Mouse (Mus musculus): ENCODE results near the gene Cabp2. TPM values are rescaled to one million over a fixed set of nuclear protein-coding genes. Genes with fewer than 3 reads are reported as not detected.
"Not testable (repeated sequence)": the region's sequence is repeated elsewhere in the genome, so short reads cannot be mapped to it uniquely, and the experiment has no call there.

Gene Cabp2
- polyA plus RNA-seq, 1 experiment from 2014 or later, result not detected

DNA sequence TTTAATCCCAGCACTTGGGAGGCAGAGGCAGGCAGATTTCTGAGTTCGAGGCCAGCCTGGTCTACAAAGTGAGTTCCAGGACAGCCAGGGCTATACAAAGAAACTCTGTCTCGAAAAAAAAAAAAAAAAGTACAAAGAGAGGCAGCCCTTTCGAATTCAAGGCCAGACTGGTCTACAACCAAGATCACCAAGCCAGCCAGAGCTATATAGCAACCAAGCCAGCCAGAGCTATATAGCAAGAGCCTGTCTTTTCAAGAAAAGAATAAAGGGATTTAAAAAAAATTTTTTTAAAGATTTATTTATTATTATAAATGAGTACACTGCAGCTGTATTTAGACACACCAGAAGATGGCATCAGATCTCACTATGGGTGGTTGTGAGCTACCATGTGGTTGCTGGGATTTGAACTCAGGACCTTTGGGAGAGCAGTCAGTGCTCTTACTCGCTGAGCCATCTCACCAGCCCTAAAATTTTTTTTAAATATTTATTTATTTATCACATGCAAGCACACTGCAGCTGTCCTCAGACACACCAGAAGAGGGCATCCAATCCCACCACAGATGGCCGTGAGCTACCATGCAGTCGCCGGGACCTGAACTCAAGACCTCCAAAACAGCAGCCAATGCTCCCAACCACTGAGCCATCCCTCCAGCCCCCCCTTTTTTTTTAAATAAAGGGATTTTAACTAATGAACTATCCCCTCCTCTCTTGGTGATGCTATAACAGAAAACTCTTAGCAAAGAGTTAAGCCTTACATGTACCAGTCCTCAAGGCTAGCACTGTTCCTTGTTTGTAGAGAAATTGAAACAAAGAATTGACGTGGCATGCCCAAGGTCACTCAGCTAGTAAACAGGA is 21.1 kb upstream of the Cabp2 start:
- not testable (repeated sequence) for H3K36me3 ChIP-seq (ENCODE audit: control insufficient read depth, insufficient read depth); H3K27ac ChIP-seq (ENCODE audit: low read length); H3K4me1 ChIP-seq (replicated peaks; ENCODE audit: control insufficient read depth, insufficient read depth, low read length); H3K9me3 ChIP-seq (ENCODE audit: control insufficient read depth, low read length); H3K27me3 ChIP-seq (replicated peaks; ENCODE audit: control insufficient read depth, insufficient read depth, low read length); H3K9ac ChIP-seq (replicated peaks; ENCODE audit: low read depth, low read length); ATAC-seq; H3K4me2 ChIP-seq (ENCODE audit: low read length); H3K4me3 ChIP-seq (replicated peaks; ENCODE audit: low read length)
- WGBS, result 89% methylated on average over 8 of the region's 8 CpGs

DNA sequence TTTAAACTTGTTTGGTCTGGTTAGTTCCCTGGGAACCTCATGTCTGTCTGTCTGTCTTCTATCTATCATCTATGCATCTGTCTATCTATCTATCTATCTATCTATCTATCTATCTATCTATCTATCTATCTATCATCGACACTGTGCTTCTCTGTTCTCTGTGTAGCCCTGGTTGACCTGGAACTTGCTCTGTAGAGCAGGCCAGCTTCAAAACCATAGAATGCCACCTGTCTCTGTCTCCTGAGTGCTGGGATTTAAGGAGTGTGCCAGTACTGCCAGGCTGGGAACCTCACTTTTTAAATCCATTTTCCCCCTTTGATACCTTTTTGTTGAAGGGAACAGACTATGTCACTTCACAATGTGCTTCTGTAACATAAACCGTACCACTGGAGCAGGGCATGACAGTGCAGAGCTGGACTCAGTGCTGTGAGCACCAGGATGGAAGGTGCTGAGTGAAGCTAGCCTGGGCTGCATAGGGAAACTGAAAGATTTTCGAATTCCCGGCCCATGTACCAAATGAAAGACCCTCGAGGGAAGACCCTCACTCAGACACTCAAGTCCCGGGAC is 20.4 kb upstream of the Cabp2 start:
- Histone ChIP-seq H3K4me1 (replicated peaks; ENCODE audit: control insufficient read depth, insufficient read depth, low read length) (no peaks in the 10 kb centered on the region), H3K4me2 (ENCODE audit: low read length) (no peak overlapping the region), H3K27me3 (replicated peaks; ENCODE audit: control insufficient read depth, insufficient read depth, low read length) (no peaks in the 10 kb centered on the region), H3K27ac (ENCODE audit: low read length) (no peak overlapping the region), H3K9me3 (ENCODE audit: control insufficient read depth, low read length) (no peaks in the 10 kb centered on the region), H3K4me3 (replicated peaks; ENCODE audit: low read length) (no peak overlapping the region), H3K36me3 (ENCODE audit: control insufficient read depth, insufficient read depth) (no peaks in the 10 kb centered on the region), H3K9ac (replicated peaks; ENCODE audit: low read depth, low read length) (no peak overlapping the region)
- ATAC-seq, result no peak
- WGBS, result 90% methylated on average over 6 of the region's 6 CpGs

DNA sequence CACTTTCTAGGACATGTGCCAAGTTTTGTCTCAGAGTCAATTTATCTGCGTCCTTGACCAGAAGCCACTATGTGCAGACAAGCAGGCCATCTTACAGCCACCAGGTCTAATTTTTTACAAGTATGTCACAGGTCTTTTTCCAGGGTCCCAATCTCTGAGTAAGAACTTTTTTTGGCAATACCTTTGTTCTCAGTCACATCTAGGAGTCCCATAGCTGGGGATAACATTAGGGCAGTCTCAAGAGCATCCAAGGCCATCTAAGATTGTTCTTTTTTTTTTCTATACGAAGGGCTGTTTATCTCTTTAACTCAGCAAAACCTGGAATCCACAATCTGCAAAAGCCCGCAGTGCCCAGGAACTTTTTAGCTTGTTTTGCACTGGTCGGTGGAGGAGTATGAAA is 18.0 kb upstream of the Cabp2 start:
- H3K27me3 ChIP-seq (replicated peaks; ENCODE audit: control insufficient read depth, insufficient read depth, low read length); H3K4me3 ChIP-seq (replicated peaks; ENCODE audit: low read length); ATAC-seq; H3K27ac ChIP-seq (ENCODE audit: low read length); H3K9ac ChIP-seq (replicated peaks; ENCODE audit: low read depth, low read length); H3K36me3 ChIP-seq (ENCODE audit: control insufficient read depth, insufficient read depth); H3K9me3 ChIP-seq (ENCODE audit: control insufficient read depth, low read length); H3K4me2 ChIP-seq (ENCODE audit: low read length); H3K4me1 ChIP-seq (replicated peaks; ENCODE audit: control insufficient read depth, insufficient read depth, low read length): not testable (repeated sequence)
- WGBS, result 90% methylated on average over 2 of the region's 4 CpGs

DNA sequence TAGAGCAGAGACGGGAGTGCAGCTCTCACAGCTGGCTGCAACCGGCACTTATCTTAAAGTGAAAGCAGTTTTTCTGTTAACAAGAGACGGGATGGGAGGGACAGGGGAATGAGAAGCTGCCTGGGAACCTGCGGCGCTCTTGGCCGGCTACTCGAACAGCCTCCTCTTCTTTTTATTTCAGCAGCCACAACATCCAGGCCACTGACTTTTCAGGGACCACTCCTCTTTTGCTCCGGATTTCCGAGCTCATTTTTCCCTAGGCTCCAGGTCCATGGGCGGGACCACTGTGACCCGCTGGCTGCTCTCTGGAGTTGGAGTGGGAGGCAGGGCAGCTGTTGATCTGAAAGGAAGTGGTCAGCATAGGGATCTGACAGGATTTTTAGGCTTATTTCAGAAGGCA is 16.9 kb upstream of the Cabp2 start:
- not testable (repeated sequence) for H3K36me3 ChIP-seq (ENCODE audit: control insufficient read depth, insufficient read depth); H3K27me3 ChIP-seq (replicated peaks; ENCODE audit: control insufficient read depth, insufficient read depth, low read length); H3K4me1 ChIP-seq (replicated peaks; ENCODE audit: control insufficient read depth, insufficient read depth, low read length); H3K27ac ChIP-seq (ENCODE audit: low read length); H3K9me3 ChIP-seq (ENCODE audit: control insufficient read depth, low read length); H3K4me2 ChIP-seq (ENCODE audit: low read length); ATAC-seq; H3K9ac ChIP-seq (replicated peaks; ENCODE audit: low read depth, low read length); H3K4me3 ChIP-seq (replicated peaks; ENCODE audit: low read length)
- 47% methylated on average over 4 of the region's 11 CpGs for WGBS

DNA sequence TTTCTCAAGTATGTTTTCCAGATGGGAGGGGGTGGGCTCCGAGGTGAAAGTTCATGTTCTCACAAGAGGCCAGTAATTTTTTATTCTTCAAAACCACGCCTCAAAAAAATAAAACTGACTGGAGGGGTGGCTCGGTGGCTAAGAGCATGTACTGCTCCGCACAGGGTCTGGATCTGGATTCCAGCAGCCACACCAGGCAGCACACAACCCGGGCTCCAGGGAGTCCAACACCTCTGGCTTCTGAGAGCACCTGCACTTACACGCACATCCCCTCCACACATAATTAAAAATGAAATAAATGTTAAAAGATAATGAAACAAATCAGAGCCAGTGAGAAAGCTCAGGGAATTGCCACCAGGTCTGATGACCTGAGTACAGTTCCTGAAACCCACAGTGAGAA is 15.1 kb upstream of the Cabp2 start:
- H3K27ac ChIP-seq (ENCODE audit: low read length), result no peak overlapping the region
- H3K4me3 ChIP-seq (replicated peaks; ENCODE audit: low read length), result no peak overlapping the region
- ATAC-seq, result no peak
- no peak overlapping the region for H3K4me2 ChIP-seq (ENCODE audit: low read length)
- H3K27me3 ChIP-seq (replicated peaks; ENCODE audit: control insufficient read depth, insufficient read depth, low read length), result no peaks in the 10 kb centered on the region
- no peaks in the 10 kb centered on the region for H3K4me1 ChIP-seq (replicated peaks; ENCODE audit: control insufficient read depth, insufficient read depth, low read length)
- 85% methylated on average over 6 of the region's 6 CpGs for WGBS
- no peaks in the 10 kb centered on the region for H3K9me3 ChIP-seq (ENCODE audit: control insufficient read depth, low read length)
- H3K9ac ChIP-seq (replicated peaks; ENCODE audit: low read depth, low read length), result no peak overlapping the region
- H3K36me3 ChIP-seq (ENCODE audit: control insufficient read depth, insufficient read depth), result no peaks in the 10 kb centered on the region

DNA sequence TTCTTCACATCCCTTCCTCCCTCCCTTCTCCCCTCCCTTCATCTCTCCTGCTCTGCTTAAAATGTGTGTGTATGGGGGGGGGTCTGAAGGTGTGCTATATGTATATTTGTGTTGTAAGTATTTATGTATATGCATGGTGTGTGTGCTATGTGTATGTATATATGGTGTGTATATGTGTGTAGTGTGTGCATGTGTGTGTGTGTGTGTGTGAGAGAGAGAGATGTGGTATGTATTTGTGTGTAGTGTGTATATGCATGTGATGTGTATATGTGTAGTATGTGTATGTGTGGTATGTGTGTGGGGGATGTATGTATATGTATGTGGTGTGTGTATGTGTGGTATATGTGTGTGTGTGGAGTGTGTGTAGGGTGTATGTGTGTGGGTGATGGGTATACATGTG is 14.5 kb upstream of the Cabp2 start:
- no peak for ATAC-seq
- no peak overlapping the region for H3K27ac ChIP-seq (ENCODE audit: low read length)

DNA sequence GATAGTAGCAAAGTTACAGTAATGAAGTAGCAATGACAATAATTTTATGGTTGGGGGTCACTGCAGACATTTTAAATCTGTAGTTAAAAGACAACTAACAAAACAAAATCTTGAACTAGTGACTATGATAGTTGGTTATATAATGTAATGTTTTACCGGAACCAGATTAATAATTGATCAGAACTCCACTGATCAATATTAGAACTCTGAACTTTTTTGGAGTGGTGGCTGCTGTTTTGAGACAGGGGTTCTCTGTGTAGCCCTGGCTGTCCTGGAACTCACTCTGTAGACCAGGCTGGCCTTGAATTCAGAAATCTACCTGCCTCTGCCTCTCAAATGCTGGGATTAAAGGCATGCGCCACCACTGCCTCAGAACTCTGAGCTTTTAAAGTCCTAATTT is 13.1 kb upstream of the Cabp2 start:
- not testable (repeated sequence) for ATAC-seq; H3K27ac ChIP-seq (ENCODE audit: low read length); H3K4me1 ChIP-seq (replicated peaks; ENCODE audit: control insufficient read depth, insufficient read depth, low read length); H3K4me2 ChIP-seq (ENCODE audit: low read length); H3K9me3 ChIP-seq (ENCODE audit: control insufficient read depth, low read length); H3K4me3 ChIP-seq (replicated peaks; ENCODE audit: low read length); H3K36me3 ChIP-seq (ENCODE audit: control insufficient read depth, insufficient read depth); H3K27me3 ChIP-seq (replicated peaks; ENCODE audit: control insufficient read depth, insufficient read depth, low read length); H3K9ac ChIP-seq (replicated peaks; ENCODE audit: low read depth, low read length)
- 91% methylated on average over 2 of the region's 2 CpGs for WGBS

More for the DNA sequence above, 14.5 kb upstream of the Cabp2 start:
- Histone ChIP-seq H3K36me3 (ENCODE audit: control insufficient read depth, insufficient read depth) (no peaks in the 10 kb centered on the region), H3K4me3 (replicated peaks; ENCODE audit: low read length) (no peak overlapping the region), H3K27me3 (replicated peaks; ENCODE audit: control insufficient read depth, insufficient read depth, low read length) (no peaks in the 10 kb centered on the region), H3K4me2 (ENCODE audit: low read length) (no peak overlapping the region), H3K9me3 (ENCODE audit: control insufficient read depth, low read length) (no peaks in the 10 kb centered on the region), H3K4me1 (replicated peaks; ENCODE audit: control insufficient read depth, insufficient read depth, low read length) (no peaks in the 10 kb centered on the region), H3K9ac (replicated peaks; ENCODE audit: low read depth, low read length) (no peak overlapping the region)

DNA sequence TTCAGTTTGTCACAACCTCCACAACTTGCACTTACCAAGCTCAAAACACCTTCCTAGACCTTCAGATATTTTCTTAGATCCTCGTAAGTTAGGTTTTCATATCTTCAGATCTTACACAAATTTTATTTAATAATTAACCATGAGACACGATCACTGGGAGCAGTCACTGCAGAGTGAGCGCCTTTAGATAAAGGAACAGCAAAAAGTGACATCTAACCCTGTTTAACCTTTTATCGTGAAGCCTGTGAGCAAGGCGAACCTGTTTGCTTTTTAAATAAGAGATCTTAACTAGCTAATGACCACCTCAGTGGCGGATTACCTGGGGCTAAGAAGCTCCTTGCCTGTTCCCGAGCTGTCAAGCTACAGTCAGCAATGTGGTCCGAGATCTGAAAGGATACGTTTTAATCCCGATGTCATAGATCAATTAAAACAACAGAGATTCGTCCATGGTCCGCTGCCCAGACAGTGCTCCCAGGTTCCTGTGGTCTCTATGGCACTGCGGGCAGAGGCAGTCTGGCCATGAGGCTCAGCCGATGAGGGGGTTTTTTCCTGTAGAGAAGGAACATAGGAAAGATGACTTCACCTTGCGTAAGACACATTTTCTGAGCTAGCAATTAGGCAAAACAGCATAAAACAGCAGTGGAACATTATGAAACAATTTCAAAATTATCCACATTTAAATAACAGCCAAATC is 12.5 kb upstream of the Cabp2 start:
- Histone ChIP-seq H3K4me2 (ENCODE audit: low read length) (no peak overlapping the region), H3K27me3 (replicated peaks; ENCODE audit: control insufficient read depth, insufficient read depth, low read length) (no peaks in the 10 kb centered on the region), H3K9ac (replicated peaks; ENCODE audit: low read depth, low read length) (no peak overlapping the region), H3K4me1 (replicated peaks; ENCODE audit: control insufficient read depth, insufficient read depth, low read length) (no peaks in the 10 kb centered on the region), H3K9me3 (ENCODE audit: control insufficient read depth, low read length) (no peaks in the 10 kb centered on the region), H3K27ac (ENCODE audit: low read length) (no peak overlapping the region), H3K4me3 (replicated peaks; ENCODE audit: low read length) (no peak overlapping the region), H3K36me3 (ENCODE audit: control insufficient read depth, insufficient read depth) (no peaks in the 10 kb centered on the region)
- 59% methylated on average over 15 of the region's 15 CpGs for WGBS
- ATAC-seq, result no peak

DNA sequence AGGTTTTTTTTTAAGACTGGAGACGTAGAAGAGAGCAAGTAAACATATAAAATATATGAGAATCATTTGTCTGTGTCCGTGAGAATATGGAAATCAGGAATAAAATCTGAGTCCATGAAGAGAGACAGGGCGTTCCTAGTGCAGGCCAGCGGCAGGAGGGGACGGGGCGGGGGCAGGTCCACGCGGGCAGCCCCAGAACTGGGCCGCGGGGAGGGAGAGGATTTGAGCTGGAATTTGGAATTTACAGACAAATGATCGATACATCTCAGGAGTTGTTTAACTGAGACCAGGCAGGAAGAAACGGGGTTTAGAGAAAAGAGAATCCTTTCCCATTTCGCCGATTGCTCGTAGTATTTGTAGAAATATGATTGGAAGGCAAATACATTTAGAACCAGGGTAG is 11.1 kb upstream of the Cabp2 start:
- Histone ChIP-seq H3K4me1 (replicated peaks; ENCODE audit: control insufficient read depth, insufficient read depth, low read length) (no peaks in the 10 kb centered on the region), H3K4me3 (replicated peaks; ENCODE audit: low read length) (no peak overlapping the region), H3K36me3 (ENCODE audit: control insufficient read depth, insufficient read depth) (no peaks in the 10 kb centered on the region), H3K27ac (ENCODE audit: low read length) (no peak overlapping the region), H3K9ac (replicated peaks; ENCODE audit: low read depth, low read length) (no peak overlapping the region), H3K4me2 (ENCODE audit: low read length) (no peak overlapping the region), H3K27me3 (replicated peaks; ENCODE audit: control insufficient read depth, insufficient read depth, low read length) (no peaks in the 10 kb centered on the region), H3K9me3 (ENCODE audit: control insufficient read depth, low read length) (no peaks in the 10 kb centered on the region)
- no peak for ATAC-seq
- WGBS, result 73% methylated on average over 15 of the region's 15 CpGs
